Mouse (Mus musculus) liver, adult (tissue): Measurements from ENCODE around the gene Cldn5.

ENCODE experiments used
- GATA4 ChIP-seq: IDR thresholded peaks from 2 replicates; pipeline ENCODE4 v1.6.1; 2014; ENCODE audit warnings: mild to moderate bottlenecking, low read length; ENCODE audit not compliant: insufficient replicate concordance

Gene Cldn5

DNA sequence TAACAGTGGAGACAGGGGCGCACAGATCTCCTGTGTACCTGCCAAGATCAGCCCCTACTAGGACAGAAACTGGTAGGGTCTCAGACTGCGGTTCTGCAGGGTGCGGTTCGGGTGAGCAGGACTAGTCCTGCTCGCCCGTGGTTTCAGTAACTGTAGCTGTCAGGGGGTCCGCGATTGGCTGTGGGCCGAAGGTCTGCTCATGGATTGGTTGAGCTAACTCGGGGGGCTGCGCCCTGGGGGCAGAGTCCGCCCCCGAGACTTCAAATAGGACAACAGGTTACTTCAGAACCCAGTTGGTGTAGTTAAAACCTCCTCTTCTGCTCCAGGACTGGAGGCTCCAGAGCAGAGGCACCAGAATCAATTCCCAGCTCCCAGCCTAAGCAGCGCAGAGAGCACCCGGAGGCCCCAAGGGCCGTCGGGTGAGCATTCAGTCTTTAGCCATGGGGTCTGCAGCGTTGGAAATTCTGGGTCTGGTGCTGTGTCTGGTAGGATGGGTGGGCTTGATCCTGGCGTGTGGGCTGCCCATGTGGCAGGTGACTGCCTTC, at the start of gene Cldn5:
Cldn5 (plus strand) TSS at position 292 of the 545 bp plus-strand sequence.
- TF ChIP-seq GATA4: no peak

DNA sequence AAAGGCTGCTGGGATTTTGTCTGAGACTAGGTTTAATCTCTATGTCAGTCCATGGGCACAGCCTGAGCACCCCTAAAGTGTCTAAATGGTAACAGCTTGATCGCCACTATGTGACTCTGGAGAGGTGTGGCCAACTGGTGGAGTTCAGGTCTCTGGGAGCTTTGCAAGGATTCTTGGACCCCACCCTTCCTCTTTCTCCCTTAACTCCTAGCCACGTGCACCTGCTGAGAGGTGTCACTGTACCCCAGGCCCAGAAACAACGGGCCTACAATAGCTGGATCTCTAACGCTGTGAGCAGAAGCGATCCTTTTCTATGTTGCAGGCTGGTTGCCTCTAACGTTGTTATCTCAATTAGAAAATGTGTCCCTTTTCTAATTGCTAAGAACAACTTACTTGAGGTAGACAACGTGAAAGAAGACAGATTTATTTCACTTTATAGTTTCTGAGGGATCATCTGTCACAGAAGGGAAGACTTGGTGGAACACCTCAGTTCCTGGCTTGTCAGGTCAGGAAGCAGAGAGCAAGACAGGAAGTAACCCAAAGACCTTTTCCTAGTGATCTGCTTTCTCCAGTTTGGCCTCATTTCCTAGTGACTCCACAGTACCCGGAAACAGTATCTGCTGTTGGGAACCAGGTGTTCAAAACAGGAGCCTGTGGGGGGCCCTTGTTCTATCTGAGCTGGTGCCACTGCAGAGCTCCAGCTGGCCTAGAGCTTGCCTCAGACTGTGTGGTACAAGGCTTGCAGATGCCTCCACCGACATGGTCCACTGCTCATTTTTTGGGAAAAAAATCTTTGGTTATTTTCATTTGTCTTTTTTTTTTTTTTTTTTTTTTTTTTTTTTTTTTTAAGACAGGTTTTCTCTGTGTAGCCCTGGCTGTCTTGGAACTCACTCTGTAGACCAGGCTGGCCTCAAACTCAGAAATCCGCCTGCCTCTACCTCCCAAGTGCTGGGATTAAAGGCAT, 48.8 kb upstream of the Cldn5 start:
- TF ChIP-seq GATA4: no peak

GRCm38 (mm10) chr16:18729185-18729584, 47.5 kb upstream of the Cldn5 start:
- TF ChIP-seq GATA4: no peak

DNA sequence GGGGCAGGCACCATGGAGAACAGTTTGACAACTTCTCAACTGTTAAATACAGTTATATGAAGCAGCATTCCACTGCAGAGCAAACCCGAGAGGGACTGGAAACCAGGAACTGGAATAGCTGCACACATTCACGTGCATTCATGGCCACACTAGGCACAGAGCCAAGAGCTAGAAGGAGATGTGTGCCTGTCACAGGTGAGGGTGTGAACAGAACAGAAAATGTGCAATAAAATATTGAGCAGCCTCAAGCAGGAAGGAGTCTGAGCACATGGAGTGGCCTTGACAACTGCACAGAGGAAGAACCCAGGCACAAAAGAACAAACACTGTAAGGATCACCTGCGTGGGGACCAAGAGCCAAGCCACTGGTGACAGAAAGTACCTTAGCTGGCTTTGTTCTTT, 46.0 kb upstream of the Cldn5 start:
- TF ChIP-seq GATA4: no peak

GRCm38 (mm10) chr16:18733100-18733956, 43.3 kb upstream of the Cldn5 start:
- peak; percentile 70; the same call in 1 of the 2 replicates for TF ChIP-seq GATA4

DNA sequence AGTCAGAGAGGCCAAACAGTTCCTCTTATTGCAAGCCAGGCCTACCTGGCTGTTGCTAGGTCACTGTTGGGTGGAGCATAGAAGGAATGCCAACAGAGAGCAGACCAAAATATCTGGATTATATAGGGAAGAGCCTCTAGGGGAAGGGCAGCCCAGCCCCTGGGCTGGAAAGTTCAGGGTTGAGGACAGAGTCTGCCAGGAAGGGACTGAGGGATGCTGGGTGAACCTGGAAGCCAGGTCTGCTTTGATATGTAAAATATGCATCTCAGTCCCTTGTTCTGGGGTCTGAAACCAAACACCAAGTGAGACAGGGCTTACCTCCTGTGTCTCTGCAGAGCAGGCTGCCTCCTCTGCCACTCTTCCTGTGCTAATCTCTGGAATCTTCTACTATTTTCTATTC, 38.3 kb upstream of the Cldn5 start:
- TF ChIP-seq GATA4: no peak

- TF ChIP-seq GATA4: no peak
Measured at GRCm38 (mm10) chr16:18746268-18747122, 30.2 kb upstream of the Cldn5 start.

- no peak for TF ChIP-seq GATA4
Measured at GRCm38 (mm10) chr16:18751101-18751500, 25.5 kb upstream of the Cldn5 start.

DNA sequence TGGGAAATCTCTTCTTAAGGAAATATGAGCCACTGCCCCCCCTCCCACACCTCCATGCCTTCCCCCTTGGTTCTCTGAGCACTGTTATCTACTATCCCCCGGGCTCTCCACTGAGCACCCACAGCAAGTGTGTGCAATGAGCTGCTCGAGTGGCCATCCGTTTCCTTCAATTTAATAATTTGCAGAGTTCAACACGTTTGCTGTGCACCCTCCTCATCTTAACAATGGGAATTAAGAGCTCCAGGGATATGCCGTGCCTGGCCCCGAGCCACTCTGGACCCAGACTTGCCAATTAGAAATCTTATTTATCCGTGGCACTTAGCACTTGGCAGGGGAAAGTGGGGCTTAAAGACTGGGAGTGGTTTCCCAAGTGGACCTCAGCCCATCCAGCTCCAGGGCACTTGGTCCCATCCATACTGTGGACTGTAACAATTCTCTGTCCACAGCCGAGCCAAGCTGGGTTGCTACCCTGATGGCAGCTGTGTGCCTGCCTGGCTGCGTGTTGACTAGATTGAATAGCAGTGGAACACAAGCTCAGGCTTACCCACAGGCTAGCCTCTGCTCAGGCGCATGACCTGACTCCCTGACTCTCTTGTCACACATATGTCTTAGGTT, 24.7 kb upstream of the Cldn5 start:
- TF ChIP-seq GATA4: no peak

DNA sequence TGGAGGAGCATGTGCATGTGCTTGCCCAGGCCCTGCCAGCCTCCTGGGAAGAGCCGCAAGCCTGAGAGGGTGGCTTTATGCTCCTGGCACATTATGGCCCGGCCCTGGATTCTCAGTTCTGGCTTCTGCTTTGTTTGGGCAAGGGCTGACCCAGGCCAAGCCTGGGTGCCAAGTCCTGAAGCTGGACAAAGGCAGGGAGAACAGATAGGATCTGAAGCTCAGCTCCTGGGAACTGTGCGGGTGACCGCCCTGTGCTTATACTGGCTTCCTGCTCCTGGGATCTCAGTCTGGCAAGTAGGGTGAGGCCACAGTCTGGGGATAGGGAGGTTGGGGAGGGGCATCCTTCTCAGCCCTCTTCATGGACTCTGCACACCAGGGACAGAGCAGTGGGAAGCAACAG, 14.9 kb upstream of the Cldn5 start:
- no peak for TF ChIP-seq GATA4

GRCm38 (mm10) chr16:18762960-18763359, 13.7 kb upstream of the Cldn5 start:
- TF ChIP-seq GATA4: no peak

- TF ChIP-seq GATA4: no peak
Measured at GRCm38 (mm10) chr16:18766390-18766789, 10.3 kb upstream of the Cldn5 start.

DNA sequence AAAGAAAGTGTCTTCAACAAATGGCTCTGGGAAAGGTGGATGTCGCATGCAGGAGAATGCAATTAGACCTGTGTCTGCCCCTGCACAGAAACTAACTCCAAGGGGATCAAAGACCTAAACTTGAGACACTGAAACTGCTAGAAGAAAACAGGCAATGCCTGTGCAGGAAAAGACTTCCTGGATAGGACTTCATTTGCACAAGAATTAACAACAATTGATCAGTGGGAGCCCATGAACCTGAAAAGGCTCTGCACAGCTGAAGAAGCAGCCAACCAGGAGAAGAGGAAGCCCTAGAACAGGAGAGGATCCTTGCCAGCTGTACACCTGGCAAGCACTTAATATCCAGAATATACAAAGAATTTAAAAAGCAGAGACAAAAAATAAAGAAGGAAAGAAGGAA, 7.1 kb upstream of the Cldn5 start:
- TF ChIP-seq GATA4: no peak

- TF ChIP-seq GATA4: peak; percentile 90
Measured at GRCm38 (mm10) chr16:18773936-18774335, 2.7 kb upstream of the Cldn5 start.
